Mouse (Mus musculus): ENCODE results near the gene Clmn. TPM values are rescaled to one million over a fixed set of nuclear protein-coding genes. Genes with fewer than 3 reads are reported as not detected.

Clmn gene
- total RNA-seq (2021) = 1 to 10 TPM; 1.8 to 3.2 TPM

GRCm38 (mm10) chr12:104864439-104865165 lies at the start of gene Clmn:
Gene Clmn (minus strand): TSS chr12:104865076.
- intact Hi-C loops (cut with DNase I) = no loop called here

GRCm38 (mm10) chr12:104912990-104913389 lies 48.1 kb upstream of the Clmn start:
- DNase-seq = no peak
- intact Hi-C loops (cut with DNase I) = no loop called here

More at GRCm38 (mm10) chr12:104864439-104865165, at the start of gene Clmn:
- peak; percentile 21 to 37 for DNase-seq

GRCm38 (mm10) chr12:104912281-104912933 lies 47.5 kb upstream of the Clmn start:
- intact Hi-C loops (cut with DNase I) = no loop called here
- DNase-seq = no peak

- intact Hi-C loops (cut with DNase I) = no loop called here
Measured at GRCm38 (mm10) chr12:104909750-104910149, 44.9 kb upstream of the Clmn start.

GRCm38 (mm10) chr12:104908986-104909385 lies 44.1 kb upstream of the Clmn start:
- DNase-seq = no peak
- intact Hi-C loops (cut with DNase I) = no loop called here

More at GRCm38 (mm10) chr12:104909750-104910149, 44.9 kb upstream of the Clmn start:
- DNase-seq = no peak

- no peak for DNase-seq
- intact Hi-C loops (cut with DNase I) = no loop called here
Measured at GRCm38 (mm10) chr12:104908024-104908781, 43.3 kb upstream of the Clmn start.

GRCm38 (mm10) chr12:104907133-104907532 lies 42.3 kb upstream of the Clmn start:
- DNase-seq = no peak
- intact Hi-C loops (cut with DNase I) = no loop called here

GRCm38 (mm10) chr12:104904138-104904537 lies 39.3 kb upstream of the Clmn start:
- no peak for DNase-seq
- intact Hi-C loops (cut with DNase I) = no loop called here

- intact Hi-C loops (cut with DNase I) = no loop called here
Measured at GRCm38 (mm10) chr12:104902392-104903053, 37.6 kb upstream of the Clmn start.

GRCm38 (mm10) chr12:104901320-104901719 lies 36.4 kb upstream of the Clmn start:
- DNase-seq = no peak
- intact Hi-C loops (cut with DNase I) = no loop called here

More at GRCm38 (mm10) chr12:104902392-104903053, 37.6 kb upstream of the Clmn start:
- no peak for DNase-seq

- peak in 1 of 2 experiments; percentile 15 for DNase-seq
- intact Hi-C loops (cut with DNase I) = no loop called here
Measured at GRCm38 (mm10) chr12:104899835-104900234, 35.0 kb upstream of the Clmn start.

GRCm38 (mm10) chr12:104899161-104899560 lies 34.3 kb upstream of the Clmn start:
- DNase-seq = no peak
- intact Hi-C loops (cut with DNase I) = no loop called here

- peak in 1 of 2 experiments; percentile 9 for DNase-seq
- intact Hi-C loops (cut with DNase I) = no loop called here
Measured at GRCm38 (mm10) chr12:104898718-104899117, 33.8 kb upstream of the Clmn start.

- intact Hi-C loops (cut with DNase I) = no loop called here
- no peak for DNase-seq
Measured at GRCm38 (mm10) chr12:104897051-104897618, 32.3 kb upstream of the Clmn start.

GRCm38 (mm10) chr12:104896640-104897039 lies 31.8 kb upstream of the Clmn start:
- intact Hi-C loops (cut with DNase I) = no loop called here

GRCm38 (mm10) chr12:104892245-104892644 lies 27.4 kb upstream of the Clmn start:
- DNase-seq = no peak

More at GRCm38 (mm10) chr12:104896640-104897039, 31.8 kb upstream of the Clmn start:
- DNase-seq = no peak

GRCm38 (mm10) chr12:104890066-104890465 lies 25.2 kb upstream of the Clmn start:
- no peak for DNase-seq
- intact Hi-C loops (cut with DNase I) = no loop called here

More at GRCm38 (mm10) chr12:104892245-104892644, 27.4 kb upstream of the Clmn start:
- intact Hi-C loops (cut with DNase I) = no loop called here

GRCm38 (mm10) chr12:104886104-104886503 lies 21.2 kb upstream of the Clmn start:
- DNase-seq = no peak
- intact Hi-C loops (cut with DNase I) = no loop called here

- DNase-seq = no peak
- intact Hi-C loops (cut with DNase I) = no loop called here
Measured at GRCm38 (mm10) chr12:104882533-104882932, 17.7 kb upstream of the Clmn start.

GRCm38 (mm10) chr12:104882061-104882460 lies 17.2 kb upstream of the Clmn start:
- intact Hi-C loops (cut with DNase I) = no loop called here
- DNase-seq = no peak

Measured in heart, postnatal 36 days (tissue).